Mouse (Mus musculus): Measurements from ENCODE around the gene Deup1. TPM values are rescaled to one million over a fixed set of nuclear protein-coding genes. Genes with fewer than 3 reads are reported as not detected.

Gene Deup1
- polyA plus RNA-seq, 1 experiment = not detected

GRCm38 (mm10) chr9:15587157-15587854 is 40.4 kb downstream of the Deup1 start:
- no peak overlapping the region for H3K4me2 ChIP-seq (ENCODE audit: low read depth)
- no peaks in the 10 kb centered on the region for H3K27me3 ChIP-seq (ENCODE audit: control insufficient read depth, insufficient read depth, insufficient read length)
- no peaks in the 10 kb centered on the region for H3K36me3 ChIP-seq (ENCODE audit: control insufficient read depth, insufficient read depth)
- no peaks in the 10 kb centered on the region for H3K79me2 ChIP-seq (ENCODE audit: control insufficient read depth, insufficient read depth)
- no peak overlapping the region for H3ac ChIP-seq (ENCODE audit: control insufficient read depth, insufficient read length)
- H3K4me3 ChIP-seq = no peak overlapping the region
- TF ChIP-seq SRF (IDR thresholded peaks at IDR 0.05; ENCODE audit: control insufficient read depth, insufficient read length, low read depth) = no peak
- no peak for TF ChIP-seq CEBPB (IDR thresholded peaks at IDR 0.05; ENCODE audit: insufficient read depth, poor library complexity, severe bottlenecking)
- TF ChIP-seq USF1 (IDR thresholded peaks at IDR 0.05; ENCODE audit: low read depth) = no peak
- no peak for TF ChIP-seq E2F4 (IDR thresholded peaks at IDR 0.05; ENCODE audit: insufficient read depth)
- no peak for TF ChIP-seq POLR2A (IDR thresholded peaks at IDR 0.05; ENCODE audit: insufficient read length, low read depth)
- TF ChIP-seq MYOD1 (IDR thresholded peaks at IDR 0.05; ENCODE audit: control insufficient read depth in 1 of 3, insufficient read length in 2 of 3, low read depth in 2 of 3) = no peak
- TF ChIP-seq TCF3 (IDR thresholded peaks at IDR 0.05; ENCODE audit: insufficient read length, low read depth) = no peak
- TF ChIP-seq POLR2AphosphoS2 (IDR thresholded peaks at IDR 0.05; ENCODE audit: insufficient read length, low read depth) = no peak
- no peak for TF ChIP-seq REST (IDR thresholded peaks at IDR 0.05; ENCODE audit: insufficient read depth, insufficient read length)
- TF ChIP-seq MYOG (IDR thresholded peaks at IDR 0.05; ENCODE audit: control insufficient read depth in 1 of 3, insufficient read depth in 1 of 3, insufficient read length in 2 of 3, low read depth in 2 of 3) = no peak

- Histone ChIP-seq H3K4me3 (no peak overlapping the region), H3K36me3 (ENCODE audit: control insufficient read depth, insufficient read depth) (no peaks in the 10 kb centered on the region), H3K79me2 (ENCODE audit: control insufficient read depth, insufficient read depth) (no peaks in the 10 kb centered on the region), H3K4me2 (ENCODE audit: low read depth) (no peak overlapping the region), H3K27me3 (ENCODE audit: control insufficient read depth, insufficient read depth, insufficient read length) (no peaks in the 10 kb centered on the region), H3ac (ENCODE audit: control insufficient read depth, insufficient read length) (no peak overlapping the region)
- TF ChIP-seq REST (IDR thresholded peaks at IDR 0.05; ENCODE audit: insufficient read depth, insufficient read length) (no peak), USF1 (IDR thresholded peaks at IDR 0.05; ENCODE audit: low read depth) (no peak), POLR2A (IDR thresholded peaks at IDR 0.05; ENCODE audit: insufficient read length, low read depth) (no peak), SRF (IDR thresholded peaks at IDR 0.05; ENCODE audit: control insufficient read depth, insufficient read length, low read depth) (no peak), E2F4 (IDR thresholded peaks at IDR 0.05; ENCODE audit: insufficient read depth) (no peak), TCF3 (IDR thresholded peaks at IDR 0.05; ENCODE audit: insufficient read length, low read depth) (no peak), TCF12 (IDR thresholded peaks at IDR 0.05; ENCODE audit: insufficient read depth, poor library complexity, severe bottlenecking) (no peak), CEBPB (IDR thresholded peaks at IDR 0.05; ENCODE audit: insufficient read depth, poor library complexity, severe bottlenecking) (no peak), MAX (IDR thresholded peaks at IDR 0.05; ENCODE audit: low read depth) (no peak), POLR2AphosphoS2 (IDR thresholded peaks at IDR 0.05; ENCODE audit: insufficient read length, low read depth) (no peak), MYOG (IDR thresholded peaks at IDR 0.05; ENCODE audit: control insufficient read depth in 1 of 3, insufficient read depth in 1 of 3, insufficient read length in 2 of 3, low read depth in 2 of 3) (no peak), MYOD1 (IDR thresholded peaks at IDR 0.05; ENCODE audit: control insufficient read depth in 1 of 3, insufficient read length in 2 of 3, low read depth in 2 of 3) (no peak)
Measured at GRCm38 (mm10) chr9:15585956-15586355, 41.8 kb downstream of the Deup1 start.

DNA sequence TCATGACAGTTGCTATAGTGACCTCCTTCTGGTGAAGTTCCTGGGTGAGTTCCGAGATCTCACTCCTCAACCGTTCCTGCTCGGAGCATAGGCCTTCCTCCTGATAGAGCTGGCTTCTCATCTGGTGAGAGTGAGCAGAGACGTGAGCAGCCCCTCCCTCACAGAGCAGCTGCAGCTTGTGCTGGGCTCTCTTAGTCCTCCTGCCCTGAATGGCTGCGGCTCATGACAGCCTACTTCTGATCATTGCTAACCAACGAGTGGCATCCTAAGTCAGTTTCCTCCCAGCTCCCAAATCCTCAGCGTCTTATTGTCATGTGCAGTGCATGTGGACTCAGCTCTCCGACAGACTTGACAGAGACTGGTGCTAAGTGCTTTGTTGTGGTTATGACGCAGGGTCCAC is 43.5 kb downstream of the Deup1 start:
- no peak overlapping the region for H3ac ChIP-seq (ENCODE audit: control insufficient read depth, insufficient read length)
- H3K36me3 ChIP-seq (ENCODE audit: control insufficient read depth, insufficient read depth) = no peaks in the 10 kb centered on the region
- no peak overlapping the region for H3K4me3 ChIP-seq
- H3K27me3 ChIP-seq (ENCODE audit: control insufficient read depth, insufficient read depth, insufficient read length) = no peaks in the 10 kb centered on the region
- no peak overlapping the region for H3K4me2 ChIP-seq (ENCODE audit: low read depth)
- TF ChIP-seq SRF (IDR thresholded peaks at IDR 0.05; ENCODE audit: control insufficient read depth, insufficient read length, low read depth) (no peak), TCF12 (IDR thresholded peaks at IDR 0.05; ENCODE audit: insufficient read depth, poor library complexity, severe bottlenecking) (no peak), MAX (IDR thresholded peaks at IDR 0.05; ENCODE audit: low read depth) (no peak), E2F4 (IDR thresholded peaks at IDR 0.05; ENCODE audit: insufficient read depth) (no peak), TCF3 (IDR thresholded peaks at IDR 0.05; ENCODE audit: insufficient read length, low read depth) (no peak), POLR2A (IDR thresholded peaks at IDR 0.05; ENCODE audit: insufficient read length, low read depth) (no peak), USF1 (IDR thresholded peaks at IDR 0.05; ENCODE audit: low read depth) (no peak), MYOG (IDR thresholded peaks at IDR 0.05; ENCODE audit: control insufficient read depth in 1 of 3, insufficient read depth in 1 of 3, insufficient read length in 2 of 3, low read depth in 2 of 3) (no peak), MYOD1 (IDR thresholded peaks at IDR 0.05; ENCODE audit: control insufficient read depth in 1 of 3, insufficient read length in 2 of 3, low read depth in 2 of 3) (no peak), CEBPB (IDR thresholded peaks at IDR 0.05; ENCODE audit: insufficient read depth, poor library complexity, severe bottlenecking) (no peak), POLR2AphosphoS2 (IDR thresholded peaks at IDR 0.05; ENCODE audit: insufficient read length, low read depth) (no peak), REST (IDR thresholded peaks at IDR 0.05; ENCODE audit: insufficient read depth, insufficient read length) (no peak)
- no peaks in the 10 kb centered on the region for H3K79me2 ChIP-seq (ENCODE audit: control insufficient read depth, insufficient read depth)

DNA sequence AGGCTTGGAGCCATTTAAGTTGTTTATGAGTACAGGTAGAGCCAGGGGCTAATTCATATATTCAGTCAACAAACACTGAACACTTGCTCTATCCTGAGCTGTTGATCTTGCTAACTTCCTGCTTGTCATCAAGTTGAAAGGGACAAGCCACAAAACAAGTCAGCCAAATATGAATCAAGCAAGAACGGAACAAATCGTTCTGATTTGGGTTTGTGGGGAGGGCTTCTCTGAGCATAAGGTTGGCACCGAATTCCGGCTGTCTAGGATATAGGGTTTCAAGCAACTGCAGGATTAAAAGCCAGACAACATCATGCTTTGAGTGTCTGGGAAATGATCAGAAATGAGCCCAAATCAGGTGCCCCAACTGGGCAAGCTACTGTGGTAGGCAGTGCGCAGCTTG is 45.7 kb downstream of the Deup1 start:
- Histone ChIP-seq H3K36me3 (ENCODE audit: control insufficient read depth, insufficient read depth) (no peaks in the 10 kb centered on the region), H3ac (ENCODE audit: control insufficient read depth, insufficient read length) (no peak overlapping the region), H3K4me3 (no peak overlapping the region), H3K27me3 (ENCODE audit: control insufficient read depth, insufficient read depth, insufficient read length) (no peaks in the 10 kb centered on the region), H3K79me2 (ENCODE audit: control insufficient read depth, insufficient read depth) (no peaks in the 10 kb centered on the region), H3K4me2 (ENCODE audit: low read depth) (no peak overlapping the region)
- TF ChIP-seq TCF12 (IDR thresholded peaks at IDR 0.05; ENCODE audit: insufficient read depth, poor library complexity, severe bottlenecking) (no peak), CEBPB (IDR thresholded peaks at IDR 0.05; ENCODE audit: insufficient read depth, poor library complexity, severe bottlenecking) (no peak), MYOD1 (IDR thresholded peaks at IDR 0.05; ENCODE audit: control insufficient read depth in 1 of 3, insufficient read length in 2 of 3, low read depth in 2 of 3) (no peak), MYOG (IDR thresholded peaks at IDR 0.05; ENCODE audit: control insufficient read depth in 1 of 3, insufficient read depth in 1 of 3, insufficient read length in 2 of 3, low read depth in 2 of 3) (no peak), E2F4 (IDR thresholded peaks at IDR 0.05; ENCODE audit: insufficient read depth) (no peak), SRF (IDR thresholded peaks at IDR 0.05; ENCODE audit: control insufficient read depth, insufficient read length, low read depth) (no peak), POLR2A (IDR thresholded peaks at IDR 0.05; ENCODE audit: insufficient read length, low read depth) (no peak), POLR2AphosphoS2 (IDR thresholded peaks at IDR 0.05; ENCODE audit: insufficient read length, low read depth) (no peak), TCF3 (IDR thresholded peaks at IDR 0.05; ENCODE audit: insufficient read length, low read depth) (no peak), REST (IDR thresholded peaks at IDR 0.05; ENCODE audit: insufficient read depth, insufficient read length) (no peak), MAX (IDR thresholded peaks at IDR 0.05; ENCODE audit: low read depth) (no peak), USF1 (IDR thresholded peaks at IDR 0.05; ENCODE audit: low read depth) (no peak)
